Mouse (Mus musculus): ENCODE measurements at regions not wholly inside any gene's neighbourhood (a gene's known extent, or its start where the extent isn't known, plus 50 kb on each side); places are given as distances from the start of the nearest gene placed in this dataset.
A peak's percentile ranks its signal among the peaks of the same experiment; 100 is the strongest.

- no peak overlapping the region for H3K27ac ChIP-seq (ENCODE audit: low read length)
- no peaks in the 10 kb centered on the region for H3K4me1 ChIP-seq (ENCODE audit: insufficient read depth, low read length)
- H3K9me3 ChIP-seq (ENCODE audit: low read length): no peaks in the 10 kb centered on the region
- no peak for ATAC-seq (ENCODE audit: low FRiP score, low TSS enrichment)
- H3K27me3 ChIP-seq (ENCODE audit: insufficient read depth, low read length): no peaks in the 10 kb centered on the region
- 83% methylated on average over 4 of the region's 4 CpGs for WGBS
- H3K4me3 ChIP-seq (ENCODE audit: low read length): no peak overlapping the region
- H3K4me2 ChIP-seq (replicated peaks; ENCODE audit: low read depth, low read length): no peak overlapping the region
- H3K9ac ChIP-seq (replicated peaks; ENCODE audit: low read length): no peak overlapping the region
- no peaks in the 10 kb centered on the region for H3K36me3 ChIP-seq (ENCODE audit: insufficient read depth, low read length)
Observed at GRCm38 (mm10) chr2:147623116-147623515, 261.4 kb downstream of the Pax1 start.

GRCm38 (mm10) chr2:147617849-147618248 lies 256.1 kb downstream of the Pax1 start:
- Histone ChIP-seq H3K4me3 (ENCODE audit: low read length) (no peak overlapping the region), H3K36me3 (ENCODE audit: insufficient read depth, low read length) (no peaks in the 10 kb centered on the region), H3K4me2 (replicated peaks; ENCODE audit: low read depth, low read length) (no peak overlapping the region), H3K27me3 (ENCODE audit: insufficient read depth, low read length) (no peaks in the 10 kb centered on the region), H3K27ac (ENCODE audit: low read length) (no peak overlapping the region), H3K9me3 (ENCODE audit: low read length) (no peaks in the 10 kb centered on the region), H3K4me1 (ENCODE audit: insufficient read depth, low read length) (no peaks in the 10 kb centered on the region), H3K9ac (replicated peaks; ENCODE audit: low read length) (no peak overlapping the region)
- ATAC-seq (ENCODE audit: low FRiP score, low TSS enrichment): no peak
- 72% methylated on average over 10 of the region's 10 CpGs for WGBS

GRCm38 (mm10) chr2:147610343-147610742 lies 248.6 kb downstream of the Pax1 start:
- ATAC-seq (ENCODE audit: low FRiP score, low TSS enrichment): peak; percentile 57; the same call in 1 of the 2 replicates
- no peaks in the 10 kb centered on the region for H3K9me3 ChIP-seq (ENCODE audit: low read length)
- no peak overlapping the region for H3K27ac ChIP-seq (ENCODE audit: low read length)
- no peak overlapping the region for H3K9ac ChIP-seq (replicated peaks; ENCODE audit: low read length)
- H3K4me1 ChIP-seq (ENCODE audit: insufficient read depth, low read length): no peaks in the 10 kb centered on the region
- H3K27me3 ChIP-seq (ENCODE audit: insufficient read depth, low read length): no peaks in the 10 kb centered on the region
- H3K36me3 ChIP-seq (ENCODE audit: insufficient read depth, low read length): no peaks in the 10 kb centered on the region
- H3K4me3 ChIP-seq (ENCODE audit: low read length): no peak overlapping the region
- H3K4me2 ChIP-seq (replicated peaks; ENCODE audit: low read depth, low read length): no peak overlapping the region

- 49% methylated on average over 2 of the region's 2 CpGs for WGBS
- Histone ChIP-seq H3K9ac (replicated peaks; ENCODE audit: low read length) (no peak overlapping the region), H3K4me2 (replicated peaks; ENCODE audit: low read depth, low read length) (no peak overlapping the region), H3K27me3 (ENCODE audit: insufficient read depth, low read length) (no peaks in the 10 kb centered on the region), H3K4me3 (ENCODE audit: low read length) (no peak overlapping the region), H3K9me3 (ENCODE audit: low read length) (no peaks in the 10 kb centered on the region), H3K36me3 (ENCODE audit: insufficient read depth, low read length) (no peaks in the 10 kb centered on the region), H3K4me1 (ENCODE audit: insufficient read depth, low read length) (no peaks in the 10 kb centered on the region), H3K27ac (ENCODE audit: low read length) (no peak overlapping the region)
- no peak for ATAC-seq (ENCODE audit: low FRiP score, low TSS enrichment)
Observed at GRCm38 (mm10) chr2:147601639-147602038, 239.9 kb downstream of the Pax1 start.

- 48% methylated on average over 1 of the region's 1 CpGs for WGBS
- ATAC-seq (ENCODE audit: low FRiP score, low TSS enrichment): peak; percentile 31; the same call in 1 of the 2 replicates
- H3K27ac ChIP-seq (ENCODE audit: low read length): no peak overlapping the region
Observed at GRCm38 (mm10) chr2:147572413-147572812, 210.7 kb downstream of the Pax1 start.

GRCm38 (mm10) chr2:147561220-147561619 lies 199.5 kb downstream of the Pax1 start:
- no peak overlapping the region for H3K9ac ChIP-seq (replicated peaks; ENCODE audit: low read length)
- H3K9me3 ChIP-seq (ENCODE audit: low read length): no peaks in the 10 kb centered on the region
- no peak for ATAC-seq (ENCODE audit: low FRiP score, low TSS enrichment)
- no peaks in the 10 kb centered on the region for H3K27me3 ChIP-seq (ENCODE audit: insufficient read depth, low read length)
- 0 out of 2 replicates have a peak, but pooled peaks cover 3% of the 10 kb centered on the region for H3K4me1 ChIP-seq (ENCODE audit: insufficient read depth, low read length)
- H3K4me3 ChIP-seq (ENCODE audit: low read length): no peak overlapping the region
- no peak overlapping the region for H3K4me2 ChIP-seq (replicated peaks; ENCODE audit: low read depth, low read length)
- WGBS: 38% methylated on average over 7 of the region's 7 CpGs
- H3K27ac ChIP-seq (ENCODE audit: low read length): no peak overlapping the region
- H3K36me3 ChIP-seq (ENCODE audit: insufficient read depth, low read length): no peaks in the 10 kb centered on the region

More at GRCm38 (mm10) chr2:147572413-147572812, 210.7 kb downstream of the Pax1 start:
- Histone ChIP-seq H3K9me3 (ENCODE audit: low read length) (no peaks in the 10 kb centered on the region), H3K9ac (replicated peaks; ENCODE audit: low read length) (no peak overlapping the region), H3K27me3 (ENCODE audit: insufficient read depth, low read length) (no peaks in the 10 kb centered on the region), H3K4me1 (ENCODE audit: insufficient read depth, low read length) (no peaks in the 10 kb centered on the region), H3K4me3 (ENCODE audit: low read length) (no peak overlapping the region), H3K4me2 (replicated peaks; ENCODE audit: low read depth, low read length) (no peak overlapping the region), H3K36me3 (ENCODE audit: insufficient read depth, low read length) (no peaks in the 10 kb centered on the region)

GRCm38 (mm10) chr2:147560426-147561155 lies 198.9 kb downstream of the Pax1 start:
- H3K4me1 ChIP-seq (ENCODE audit: insufficient read depth, low read length): 0 out of 2 replicates have a peak, but pooled peaks cover 3% of the 10 kb centered on the region
- H3K9me3 ChIP-seq (ENCODE audit: low read length): no peaks in the 10 kb centered on the region
- no peaks in the 10 kb centered on the region for H3K27me3 ChIP-seq (ENCODE audit: insufficient read depth, low read length)
- H3K4me3 ChIP-seq (ENCODE audit: low read length): no peak overlapping the region
- H3K27ac ChIP-seq (ENCODE audit: low read length): no peak overlapping the region
- no peak overlapping the region for H3K9ac ChIP-seq (replicated peaks; ENCODE audit: low read length)
- 50% methylated on average over 20 of the region's 20 CpGs for WGBS
- no peaks in the 10 kb centered on the region for H3K36me3 ChIP-seq (ENCODE audit: insufficient read depth, low read length)
- no peak overlapping the region for H3K4me2 ChIP-seq (replicated peaks; ENCODE audit: low read depth, low read length)
- no peak for ATAC-seq (ENCODE audit: low FRiP score, low TSS enrichment)

- no peak for ATAC-seq (ENCODE audit: low FRiP score, low TSS enrichment)
- Histone ChIP-seq H3K9me3 (ENCODE audit: low read length) (no peaks in the 10 kb centered on the region), H3K4me2 (replicated peaks; ENCODE audit: low read depth, low read length) (no peak overlapping the region)
Observed at GRCm38 (mm10) chr2:147529161-147529560, 167.4 kb downstream of the Pax1 start.

GRCm38 (mm10) chr2:147515436-147515835 lies 153.7 kb downstream of the Pax1 start:
- H3K27ac ChIP-seq (ENCODE audit: low read length): no peak overlapping the region
- no peaks in the 10 kb centered on the region for H3K4me1 ChIP-seq (ENCODE audit: insufficient read depth, low read length)
- H3K4me3 ChIP-seq (ENCODE audit: low read length): no peak overlapping the region
- no peaks in the 10 kb centered on the region for H3K27me3 ChIP-seq (ENCODE audit: insufficient read depth, low read length)
- no peaks in the 10 kb centered on the region for H3K36me3 ChIP-seq (ENCODE audit: insufficient read depth, low read length)
- H3K9ac ChIP-seq (replicated peaks; ENCODE audit: low read length): no peak overlapping the region
- no peak overlapping the region for H3K4me2 ChIP-seq (replicated peaks; ENCODE audit: low read depth, low read length)
- WGBS: 59% methylated on average over 3 of the region's 3 CpGs
- ATAC-seq (ENCODE audit: low FRiP score, low TSS enrichment): no peak
- no peaks in the 10 kb centered on the region for H3K9me3 ChIP-seq (ENCODE audit: low read length)

More at GRCm38 (mm10) chr2:147529161-147529560, 167.4 kb downstream of the Pax1 start:
- no peaks in the 10 kb centered on the region for H3K36me3 ChIP-seq (ENCODE audit: insufficient read depth, low read length)
- H3K9ac ChIP-seq (replicated peaks; ENCODE audit: low read length): no peak overlapping the region
- WGBS: 52% methylated on average over 2 of the region's 2 CpGs
- no peaks in the 10 kb centered on the region for H3K27me3 ChIP-seq (ENCODE audit: insufficient read depth, low read length)
- no peak overlapping the region for H3K4me3 ChIP-seq (ENCODE audit: low read length)
- H3K27ac ChIP-seq (ENCODE audit: low read length): no peak overlapping the region
- no peaks in the 10 kb centered on the region for H3K4me1 ChIP-seq (ENCODE audit: insufficient read depth, low read length)

GRCm38 (mm10) chr2:147514748-147515147 lies 153.0 kb downstream of the Pax1 start:
- Histone ChIP-seq H3K4me1 (ENCODE audit: insufficient read depth, low read length) (no peaks in the 10 kb centered on the region), H3K27ac (ENCODE audit: low read length) (no peak overlapping the region), H3K4me2 (replicated peaks; ENCODE audit: low read depth, low read length) (no peak overlapping the region), H3K27me3 (ENCODE audit: insufficient read depth, low read length) (no peaks in the 10 kb centered on the region), H3K9me3 (ENCODE audit: low read length) (no peaks in the 10 kb centered on the region), H3K4me3 (ENCODE audit: low read length) (no peak overlapping the region), H3K9ac (replicated peaks; ENCODE audit: low read length) (no peak overlapping the region), H3K36me3 (ENCODE audit: insufficient read depth, low read length) (no peaks in the 10 kb centered on the region)
- WGBS: 58% methylated on average over 3 of the region's 3 CpGs
- no peak for ATAC-seq (ENCODE audit: low FRiP score, low TSS enrichment)
